Comparison of ENCODE assay signal across 8 mouse cellular contexts in genomic region chr4:99120211-99121122, GRCm38 (mm10). TPM values are rescaled to one million over a fixed set of nuclear protein-coding genes. Genes with fewer than 3 reads are reported as not detected.
A peak's percentile ranks its signal among the peaks of the same experiment; 100 is the strongest.
DNase-seq lines count a peak whose midpoint lies in the region; TF ChIP-seq lines count a peak whose summit lies in the region.

Dock7 (minus strand) TSS chr4:99120915.

- TF ChIP-seq CTCF in left cerebral cortex, adult 2 months (IDR thresholded peaks at IDR 0.05): no peak

- no peaks in the 10 kb centered on the region for H3K36me3 ChIP-seq in macrophage (ENCODE audit: inconsistent target)

- WGBS in macrophage (ENCODE audit: missing documents): under 1% methylated on average over 51 of the region's 117 CpGs

- peak within 1 kb of the TSS; percentile 81 for H3K4me3 ChIP-seq in left cerebral cortex, adult 2 months
- peak within 1 kb of the TSS; percentile 57 for H3K4me3 ChIP-seq in macrophage (ENCODE audit: inconsistent target)

- peak; percentile 95 for DNase-seq in adrenal gland, postnatal 10 days
- peak; percentile 94 for DNase-seq in embryo, embryonic 11 days
- DNase-seq in gastrocnemius, postnatal 14 days: peak; percentile 90
- DNase-seq in hindlimb bud, embryonic 11.5 days (ENCODE audit: extremely low spot score, low read depth, low spot score): peak; percentile 57
- peak; percentile 82 to 85 for DNase-seq in left cerebral cortex, adult 2 months (ENCODE audit: extremely low spot score in 1 of 2, low spot score in 2 of 2)
- peak; percentile 87 to 89 for DNase-seq in right cerebral cortex, postnatal 10 days (ENCODE audit: low spot score in 2 of 2)
- DNase-seq in urinary bladder, postnatal 36 days (ENCODE audit: low spot score in 2 of 2): peak; percentile 75 to 80

- peak within 1 kb of the TSS; percentile 91 for H3K27ac ChIP-seq in left cerebral cortex, adult 2 months
- no peak within 1 kb of the TSS for H3K27ac ChIP-seq in macrophage

- H3K79me2 ChIP-seq in macrophage (ENCODE audit: inconsistent target): peaks cover 47% of the 10 kb centered on the region

- intact Hi-C loops in gastrocnemius, postnatal 14 days (cut with DNase I; ENCODE audit: low total_unique reads): loop anchor here (10.0 kb wide), 1 partner anchor 54 kb away; no protein-coding TSS in a partner anchor
- intact Hi-C loops in left cerebral cortex, adult 2 months (cut with DNase I): loop anchor here (2.0 to 5.0 kb wide), 2 partner anchors 62 to 198 kb away; partner anchors contain the start of gene Usp1

RNA-seq across cellular contexts. Expression of gene Dock7, which starts in this region (rescaled TPM):
- total RNA-seq in adrenal gland, postnatal 10 days (2021): 10 to 100 TPM; 34.5 to 48.6 TPM
- 10 to 100 TPM; 11.0 to 14.7 TPM for total RNA-seq in gastrocnemius, postnatal 14 days (2021)
- total RNA-seq in left cerebral cortex, adult 2 months (2021): 10 to 100 TPM; 44.9 to 46.1 TPM
- 100 to 1,000 TPM in 24 of 26 experiments, 10 to 100 TPM in 2; 62.4 to 302 (median 213) TPM for total RNA-seq in macrophage (2018; cell fraction: chromatin; rRNA removed)
- total RNA-seq in macrophage (2018; cell fraction: cytosol; rRNA removed): 10 to 100 TPM; 20.2 to 51.6 (median 35.4) TPM
- total RNA-seq in macrophage (2018; cell fraction: nucleus; rRNA removed): 100 to 1,000 TPM in 12 of 26 experiments, 10 to 100 TPM in 14; 33.7 to 169 (median 93.1) TPM
- 38.7 to 56.3 TPM (median 43.3 TPM) in 3 replicates for polyA plus RNA-seq in macrophage (2018)
